Mouse (Mus musculus) MEL (cell line): ENCODE data around the gene Prmt1. TPM values are rescaled to one million over a fixed set of nuclear protein-coding genes. Genes with fewer than 3 reads are reported as not detected.

Experiments
- DNase-seq: peaks from one replicate; pipeline ENCODE4 v3.0.0; 2011; ENCODE audit warnings: low read depth, low spot score
- H3K27ac ChIP-seq: 2 replicates; pipeline ENCODE4 v1.5.1; 2012; ENCODE audit warnings: low read depth, mild to moderate bottlenecking, control low read depth, low read length, moderate library complexity; ENCODE audit not compliant: control insufficient read depth
- H3K27me3 ChIP-seq, 2 experiments: fragments of 150-350 bp in 1 of 2; sonication (generic) in 1 of 2; 2 replicates each; pipeline ENCODE4 v1.6.1; 2012; ENCODE audit warnings: low read length in 2 of 2, mild to moderate bottlenecking in 2 of 2, improper control_type of control experiment in 1 of 2, moderate library complexity in 1 of 2; ENCODE audit not compliant: insufficient read depth in 2 of 2, control insufficient read depth in 1 of 2
- H3K36me3 ChIP-seq, 2 experiments: 2 replicates each; pipeline ENCODE4 v1.6.1; 2012 to 2014; ENCODE audit warnings: low read length in 2 of 2, improper control_type of control experiment in 1 of 2, inconsistent platforms in 1 of 2, mild to moderate bottlenecking in 1 of 2; ENCODE audit not compliant: insufficient read depth in 2 of 2, control insufficient read depth in 1 of 2
- H3K4me1 ChIP-seq, 2 experiments: fragments of 150-350 bp in 1 of 2; sonication (generic) in 1 of 2; 2 replicates each; pipeline ENCODE4 v1.6.1; 2012; ENCODE audit warnings: low read length in 2 of 2, improper control_type of control experiment in 1 of 2, mild to moderate bottlenecking in 1 of 2; ENCODE audit not compliant: insufficient read depth in 2 of 2, control insufficient read depth in 1 of 2
- H3K4me3 ChIP-seq, 2 experiments: fragments of 150-350 bp in 1 of 2; sonication (generic) in 1 of 2; 2 replicates each; pipeline ENCODE4 v1.5.1; 2012; ENCODE audit warnings: low read depth in 2 of 2, low read length in 2 of 2, mild to moderate bottlenecking in 2 of 2, moderate library complexity in 2 of 2, control low read depth in 1 of 2, improper control_type of control experiment in 1 of 2; ENCODE audit not compliant: control insufficient read depth in 1 of 2, insufficient read depth in 1 of 2
- H3K79me2 ChIP-seq: 2 replicates; pipeline ENCODE4 v1.6.1; 2012; ENCODE audit warnings: mild to moderate bottlenecking, low read length, moderate library complexity; ENCODE audit not compliant: control insufficient read depth, poor library complexity, insufficient read depth
- H3K9ac ChIP-seq: 2 replicates; pipeline ENCODE4 v1.6.1; 2012; ENCODE audit warnings: low read depth, mild to moderate bottlenecking, control low read depth, low read length, moderate library complexity; ENCODE audit not compliant: control insufficient read depth, poor library complexity, severe bottlenecking
- H3K9me3 ChIP-seq: fragments of 150-350 bp; sonication (generic); replicated peaks from 2 replicates; pipeline ENCODE4 v1.6.1; 2012; ENCODE audit warnings: mild to moderate bottlenecking, low read length, improper control_type of control experiment, moderate library complexity; ENCODE audit not compliant: insufficient read depth
- CHD2 ChIP-seq: IDR thresholded peaks from 2 replicates; pipeline ENCODE4 v1.6.1; 2011; ENCODE audit warnings: low read length, improper control_type of control experiment
- ELF1 ChIP-seq: IDR thresholded peaks from 2 replicates; pipeline ENCODE4 v1.6.1; 2014; ENCODE audit warnings: low read depth, mild to moderate bottlenecking, inconsistent platforms, low read length, improper control_type of control experiment, moderate library complexity
- ETS1 ChIP-seq: IDR thresholded peaks from 2 replicates; pipeline ENCODE4 v1.6.1; 2012; ENCODE audit warnings: low read depth, mild to moderate bottlenecking, inconsistent platforms, low read length, improper control_type of control experiment, moderate library complexity
- GATA1 ChIP-seq: IDR thresholded peaks from 2 replicates; pipeline ENCODE4 v1.6.1; 2011; ENCODE audit warnings: low read depth, low read length, improper control_type of control experiment
- HCFC1 ChIP-seq: IDR thresholded peaks from 2 replicates; pipeline ENCODE4 v1.6.1; 2012; ENCODE audit warnings: low read depth, mild to moderate bottlenecking, inconsistent platforms, low read length, improper control_type of control experiment, moderate library complexity
- JUND ChIP-seq: IDR thresholded peaks from 2 replicates; pipeline ENCODE4 v1.6.1; 2011; ENCODE audit warnings: low read depth, mild to moderate bottlenecking, improper control_type of control experiment, low read length
- MAFK ChIP-seq: IDR thresholded peaks from 2 replicates; pipeline ENCODE4 v1.6.1; 2011; ENCODE audit warnings: low read depth, mild to moderate bottlenecking, low read length, improper control_type of control experiment, borderline replicate concordance
- MAX ChIP-seq: IDR thresholded peaks from 2 replicates; pipeline ENCODE4 v1.6.1; 2011; ENCODE audit warnings: low read length, improper control_type of control experiment
- MAZ ChIP-seq: IDR thresholded peaks from 2 replicates; pipeline ENCODE4 v1.6.1; 2012; ENCODE audit warnings: low read depth, mild to moderate bottlenecking, inconsistent platforms, low read length, improper control_type of control experiment
- MXI1 ChIP-seq: IDR thresholded peaks from 2 replicates; pipeline ENCODE4 v1.6.1; 2011; ENCODE audit warnings: mild to moderate bottlenecking, low read depth, low read length, improper control_type of control experiment
- NRF1 ChIP-seq: IDR thresholded peaks from 2 replicates; pipeline ENCODE4 v1.6.1; 2014; ENCODE audit warnings: low read depth, mild to moderate bottlenecking, inconsistent platforms, low read length, improper control_type of control experiment, moderate library complexity; ENCODE audit not compliant: poor library complexity, insufficient read depth, severe bottlenecking
- POLR2AphosphoS2 ChIP-seq: IDR thresholded peaks from 2 replicates; pipeline ENCODE4 v1.6.1; 2011; ENCODE audit warnings: low read length, improper control_type of control experiment
- POLR2AphosphoS5 ChIP-seq: IDR thresholded peaks from 2 replicates; pipeline ENCODE4 v1.6.1; 2012; ENCODE audit warnings: low read depth, borderline replicate concordance, mild to moderate bottlenecking, inconsistent platforms, low read length, moderate library complexity, mixed read lengths
- RAD21 ChIP-seq: IDR thresholded peaks from 2 replicates; pipeline ENCODE4 v1.6.1; 2011; ENCODE audit warnings: mild to moderate bottlenecking, low read depth, low read length, improper control_type of control experiment
- RCOR1 ChIP-seq: IDR thresholded peaks from 2 replicates; pipeline ENCODE4 v1.6.1; 2012; ENCODE audit warnings: low read depth, mild to moderate bottlenecking, inconsistent platforms, low read length, improper control_type of control experiment
- SIN3A ChIP-seq: IDR thresholded peaks from 2 replicates; pipeline ENCODE4 v1.6.1; 2012; ENCODE audit warnings: low read length, improper control_type of control experiment, inconsistent platforms
- SMC3 ChIP-seq: IDR thresholded peaks from 2 replicates; pipeline ENCODE4 v1.6.1; 2011; ENCODE audit warnings: low read depth, low read length, improper control_type of control experiment
- TAL1 ChIP-seq: IDR thresholded peaks from 2 replicates; pipeline ENCODE4 v1.6.1; 2012; ENCODE audit warnings: mild to moderate bottlenecking, inconsistent platforms, low read length, moderate library complexity, mixed read lengths
- USF1 ChIP-seq: IDR thresholded peaks from 2 replicates; pipeline ENCODE4 v1.6.1; 2014; ENCODE audit warnings: low read depth, mild to moderate bottlenecking, inconsistent platforms, low read length, improper control_type of control experiment, moderate library complexity
- USF2 ChIP-seq, 2 experiments: IDR thresholded peaks; 2 replicates each; pipeline ENCODE4 v1.6.1; 2011 to 2012; ENCODE audit warnings: improper control_type of control experiment in 2 of 2, low read length in 2 of 2, borderline replicate concordance in 1 of 2, inconsistent platforms in 1 of 2, low read depth in 1 of 2, mild to moderate bottlenecking in 1 of 2; ENCODE audit not compliant: insufficient read depth in 1 of 2
- ZKSCAN1 ChIP-seq: IDR thresholded peaks from 2 replicates; pipeline ENCODE4 v1.6.1; 2012; ENCODE audit warnings: low read depth, mild to moderate bottlenecking, inconsistent platforms, low read length, improper control_type of control experiment, moderate library complexity
- ZMIZ1 ChIP-seq: IDR thresholded peaks from 2 replicates; pipeline ENCODE4 v1.6.1; 2012; ENCODE audit warnings: low read depth, mild to moderate bottlenecking, inconsistent platforms, low read length, improper control_type of control experiment, moderate library complexity
- ZNF384 ChIP-seq: IDR thresholded peaks from 2 replicates; pipeline ENCODE4 v1.6.1; 2012; ENCODE audit warnings: low read depth, mild to moderate bottlenecking, inconsistent platforms, low read length, improper control_type of control experiment
- polyA plus RNA-seq, 2 experiments: library from polyadenylated mRNA; stranded (reverse) in 1 of 2; unstranded in 1 of 2; fragments of >175 nt in 1 of 2; fragments of >200 nt in 1 of 2; gene quantifications; 2 replicates each; pipeline versions ENCODE4 v1.2.1 to v1.2.4; 2012; ENCODE audit warnings: low replicate concordance in 2 of 2, low read depth in 1 of 2; ENCODE audit not compliant: insufficient read length in 2 of 2, insufficient read depth in 1 of 2, missing spikeins in 1 of 2
- total RNA-seq: library from RNA; depleted of rRNA; stranded (reverse); fragments of 300-350 nt; gene quantifications from 2 replicates; pipeline ENCODE4 v1.2.3, GENCODE M21; 2012

The Prmt1 gene
- total and polyA plus RNA-seq, 3 experiments: 254 to 715 (median 317) TPM

GRCm38 (mm10) chr7:45027761-45028160 lies 41.4 kb upstream of the Prmt1 start:
- H3K36me3 ChIP-seq: no peaks in the 10 kb centered on the region; a peak in 1 of 4 replicates
- no peak overlapping the region for H3K27ac ChIP-seq
- no peak for DNase-seq

DNA sequence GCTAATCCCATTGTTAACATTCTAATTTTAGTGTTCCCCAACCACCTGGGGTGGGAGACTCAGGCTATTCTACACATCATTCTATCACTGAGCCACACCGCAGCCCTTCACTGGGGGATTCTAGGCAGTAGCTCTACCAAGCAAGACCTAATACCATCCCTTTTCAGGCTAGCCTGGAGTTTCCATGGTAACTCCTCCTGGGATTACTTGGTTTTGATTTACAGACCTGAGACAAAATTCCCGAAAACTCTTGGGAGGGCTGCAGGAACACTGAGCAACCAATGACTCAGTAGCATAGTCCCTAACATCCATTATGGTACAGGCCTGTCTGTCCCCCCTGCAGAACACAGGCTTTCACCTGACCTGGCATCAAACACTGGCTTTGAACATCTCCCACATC lies 39.9 kb upstream of the Prmt1 start:
- Histone ChIP-seq H3K9me3 (no peaks in the 10 kb centered on the region), H3K27ac (no peak overlapping the region), H3K9ac (no peak overlapping the region), H3K27me3 (no peaks in the 10 kb centered on the region), H3K4me1 (no peaks in the 10 kb centered on the region), H3K79me2 (no peaks in the 10 kb centered on the region), H3K4me3 (no peak overlapping the region), H3K36me3 (no peaks in the 10 kb centered on the region; a peak in 1 of 4 replicates)
- DNase-seq: no peak
- TF ChIP-seq JUND: no peak
- no peak for TF ChIP-seq RAD21
- TF ChIP-seq ZKSCAN1: no peak

More at GRCm38 (mm10) chr7:45027761-45028160, 41.4 kb upstream of the Prmt1 start:
- H3K4me3 ChIP-seq: no peak overlapping the region
- no peaks in the 10 kb centered on the region for H3K9me3 ChIP-seq
- no peak for TF ChIP-seq ZNF384
- no peak for TF ChIP-seq TAL1
- TF ChIP-seq HCFC1: no peak
- no peak for TF ChIP-seq RCOR1
- no peak for TF ChIP-seq SIN3A
- TF ChIP-seq USF1: no peak
- no peaks in the 10 kb centered on the region for H3K79me2 ChIP-seq
- H3K9ac ChIP-seq: no peak overlapping the region
- H3K4me1 ChIP-seq: no peaks in the 10 kb centered on the region
- H3K27me3 ChIP-seq: no peaks in the 10 kb centered on the region

DNA sequence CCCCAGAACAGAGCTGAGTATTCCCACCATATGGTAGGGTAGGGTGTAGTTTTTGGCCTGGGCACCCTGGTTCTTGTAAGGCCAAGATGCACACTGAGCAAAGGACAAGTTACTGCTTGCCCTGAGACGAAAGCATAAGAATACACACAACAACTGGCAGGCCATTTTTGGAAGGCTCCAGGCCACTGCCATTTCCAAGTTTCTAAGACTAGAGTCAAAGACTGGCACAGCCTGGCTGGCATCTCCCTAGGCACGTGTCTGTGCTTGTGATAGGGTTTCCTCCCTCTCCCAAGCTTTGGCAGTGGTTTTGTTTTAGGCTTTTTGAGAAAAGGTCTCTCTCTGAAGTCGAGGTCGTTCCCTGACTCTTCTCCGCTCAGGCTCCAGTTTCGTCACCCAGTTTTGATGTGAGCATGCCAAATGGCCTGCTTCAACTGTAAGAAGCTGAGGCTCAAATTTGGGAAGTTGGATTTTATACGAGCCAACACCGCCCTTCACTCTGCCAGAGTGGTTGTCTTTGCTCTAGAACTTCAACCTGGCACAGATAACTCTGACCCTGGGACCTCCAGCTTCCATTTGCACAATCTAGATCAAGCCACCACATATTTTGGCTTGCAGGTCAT lies 39.3 kb upstream of the Prmt1 start:
- no peak overlapping the region for H3K27ac ChIP-seq
- TF ChIP-seq SIN3A: no peak
- no peak for TF ChIP-seq GATA1
- TF ChIP-seq ETS1: no peak
- TF ChIP-seq MXI1: no peak
- TF ChIP-seq MAFK: no peak
- no peak for TF ChIP-seq POLR2AphosphoS2
- TF ChIP-seq ZMIZ1: no peak
- no peak for TF ChIP-seq NRF1
- no peak for TF ChIP-seq TAL1
- no peak for TF ChIP-seq ZKSCAN1
- no peak for TF ChIP-seq POLR2AphosphoS5
- TF ChIP-seq SMC3: no peak
- TF ChIP-seq MAX: no peak
- TF ChIP-seq MAZ: no peak
- TF ChIP-seq USF1: no peak
- TF ChIP-seq HCFC1: no peak
- no peak for TF ChIP-seq USF2 (IDR thresholded peaks at IDR 0.05; ENCODE audit: borderline replicate concordance in 1 of 2, insufficient read depth in 1 of 2, low read depth in 1 of 2, low read length in 2 of 2)
- TF ChIP-seq ELF1: no peak
- no peak for TF ChIP-seq CHD2
- TF ChIP-seq, all 39 proteins: peak for 0
- no peaks in the 10 kb centered on the region; a peak in 1 of 4 replicates for H3K36me3 ChIP-seq

More for the DNA sequence above, 39.3 kb upstream of the Prmt1 start:
- H3K9me3 ChIP-seq: no peaks in the 10 kb centered on the region
- H3K4me1 ChIP-seq: no peaks in the 10 kb centered on the region
- no peaks in the 10 kb centered on the region for H3K79me2 ChIP-seq
- no peaks in the 10 kb centered on the region for H3K27me3 ChIP-seq
- H3K9ac ChIP-seq: no peak overlapping the region
- DNase-seq: peak; percentile 41
- no peak overlapping the region for H3K4me3 ChIP-seq
